Mouse (Mus musculus): Measurements from ENCODE around the gene Eif1ad.

DNA sequence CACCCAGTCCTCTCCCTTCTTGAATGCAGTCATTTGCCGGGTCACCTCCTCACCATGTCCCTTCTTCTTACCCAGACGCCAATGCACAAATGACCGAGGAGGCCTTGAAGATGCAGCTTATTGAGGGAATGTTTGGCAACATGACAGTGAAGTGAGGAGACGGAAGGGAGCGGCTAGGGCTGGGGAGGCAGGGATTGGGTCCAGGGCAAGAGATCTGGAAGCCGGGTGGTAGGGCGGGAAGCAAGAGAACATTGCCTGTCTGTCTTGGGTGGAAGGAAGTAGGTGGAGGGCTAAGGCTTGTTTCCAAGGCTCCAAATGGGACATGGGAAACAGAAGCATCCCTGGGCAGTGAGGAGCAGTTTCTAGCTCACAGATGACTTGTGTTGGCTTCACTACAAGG is 25.2 kb upstream of the Eif1ad start:
- TF ChIP-seq CTCF (conservative IDR thresholded peaks at IDR 0.05; ENCODE audit: low read length) (no peak), POU5F1 (IDR thresholded peaks at IDR 0.05; ENCODE audit: borderline replicate concordance, low read length) (no peak), NANOG (IDR thresholded peaks at IDR 0.05; ENCODE audit: borderline replicate concordance, low read length) (no peak)
